Mouse (Mus musculus) activated CD4-positive, CD25-positive, alpha-beta regulatory T cell, adult 4 months (primary cell): ENCODE results near the gene Lipc. TPM values are rescaled to one million over a fixed set of nuclear protein-coding genes. Genes with fewer than 3 reads are reported as not detected.

Experiments
- ATAC-seq: one replicate; pipeline ENCODE4 v1.8.0; 2017
- polyA plus RNA-seq, 2 experiments: library from polyadenylated mRNA; unstranded; fragments of 100-300 nt; shearing (Covaris generic); gene quantifications; one replicate each; pipeline ENCODE4 v1.2.1; 2017

The Lipc gene
- polyA plus RNA-seq, 2 experiments from 2014 or later: 0.37 TPM; not detected in 1

DNA sequence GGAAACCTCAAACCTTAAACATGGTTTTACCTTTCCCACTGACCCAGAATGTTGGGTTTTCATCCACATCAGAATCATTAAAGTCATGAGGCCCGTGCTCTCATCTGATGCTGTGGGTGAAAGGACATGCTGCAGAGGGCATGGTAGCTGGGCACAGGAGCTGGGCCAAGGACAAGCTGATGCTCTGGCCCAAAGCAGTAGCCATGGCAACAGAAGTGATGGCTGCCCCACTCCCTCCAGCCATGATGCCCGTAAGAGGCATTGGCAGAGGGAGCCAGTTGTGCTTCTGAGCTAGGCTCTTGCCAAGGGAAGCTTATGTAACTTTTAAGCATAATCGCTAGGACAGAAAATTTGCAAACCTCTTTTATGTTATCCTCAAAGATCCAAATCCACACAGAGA, 2.2 kb upstream of the Lipc start:
- no peak for ATAC-seq

DNA sequence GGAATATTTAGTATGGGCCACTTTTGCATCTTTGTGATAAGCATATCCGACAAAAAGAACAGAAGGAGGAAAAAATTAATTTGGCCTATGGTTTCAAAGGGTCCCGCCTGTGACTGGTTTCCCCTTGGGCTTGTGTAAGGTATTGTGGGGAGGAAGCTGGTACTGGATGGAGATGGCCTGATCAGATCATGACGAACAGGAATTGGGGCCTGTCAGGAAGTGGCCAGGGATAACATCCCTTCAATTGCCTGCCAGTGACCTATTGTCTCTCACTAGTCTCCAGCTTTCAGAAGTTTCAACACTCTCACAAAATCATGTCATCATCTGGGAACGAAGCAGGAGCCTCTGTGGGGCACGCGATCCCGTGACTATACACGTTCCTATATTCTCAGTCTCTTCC, 2.7 kb downstream of the Lipc start:
- ATAC-seq: no peak

DNA sequence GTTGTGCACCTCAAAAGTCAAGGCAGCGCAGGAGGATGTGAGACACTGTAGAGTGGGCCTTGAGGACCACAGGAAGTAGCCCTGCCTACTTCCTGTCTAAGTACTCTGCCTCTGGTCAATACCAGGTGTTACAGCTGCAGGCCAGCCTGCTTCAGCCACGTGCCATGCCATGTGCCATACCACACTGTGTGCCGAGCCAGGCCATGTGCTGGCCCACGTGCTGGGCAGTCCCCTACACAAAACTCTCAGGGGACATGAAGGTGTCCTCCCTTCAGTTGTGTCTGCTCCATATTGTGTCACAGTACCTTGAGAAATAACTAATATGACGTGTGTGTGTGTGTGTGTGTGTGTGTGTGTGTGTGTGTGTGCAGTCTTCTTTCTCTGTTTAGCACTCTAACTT, 4.7 kb downstream of the Lipc start:
- ATAC-seq: no peak

DNA sequence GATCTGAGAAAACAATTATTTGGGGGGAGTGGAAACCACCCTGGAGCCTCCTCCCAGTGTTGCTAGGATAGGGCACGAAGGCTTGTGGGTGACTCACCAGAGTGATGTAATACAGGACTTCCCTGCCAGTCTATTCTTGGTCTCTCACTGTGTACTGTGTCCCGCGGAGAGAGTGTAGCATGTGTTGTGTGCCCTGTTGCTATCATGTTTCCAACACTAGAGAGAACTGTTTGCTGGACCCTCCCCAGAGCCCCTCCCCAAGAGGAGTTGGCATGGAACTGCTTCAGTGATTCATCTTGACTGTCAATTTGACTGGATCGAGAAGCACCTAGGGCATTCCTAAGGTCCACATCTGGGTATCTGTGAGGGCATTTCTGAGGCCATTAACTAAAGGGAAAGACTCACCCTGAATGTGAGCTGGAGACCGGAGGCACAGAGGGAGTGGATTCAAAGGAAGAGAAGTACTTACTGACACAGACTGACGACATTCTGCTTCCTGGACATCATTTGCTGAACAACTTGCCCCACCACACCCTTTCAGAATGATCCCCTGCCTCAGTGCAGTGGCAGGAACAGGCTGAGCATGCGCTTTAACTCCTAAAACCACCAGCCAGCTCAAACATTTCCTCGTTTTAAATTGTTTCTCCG, 9.2 kb downstream of the Lipc start:
- ATAC-seq: no peak

DNA sequence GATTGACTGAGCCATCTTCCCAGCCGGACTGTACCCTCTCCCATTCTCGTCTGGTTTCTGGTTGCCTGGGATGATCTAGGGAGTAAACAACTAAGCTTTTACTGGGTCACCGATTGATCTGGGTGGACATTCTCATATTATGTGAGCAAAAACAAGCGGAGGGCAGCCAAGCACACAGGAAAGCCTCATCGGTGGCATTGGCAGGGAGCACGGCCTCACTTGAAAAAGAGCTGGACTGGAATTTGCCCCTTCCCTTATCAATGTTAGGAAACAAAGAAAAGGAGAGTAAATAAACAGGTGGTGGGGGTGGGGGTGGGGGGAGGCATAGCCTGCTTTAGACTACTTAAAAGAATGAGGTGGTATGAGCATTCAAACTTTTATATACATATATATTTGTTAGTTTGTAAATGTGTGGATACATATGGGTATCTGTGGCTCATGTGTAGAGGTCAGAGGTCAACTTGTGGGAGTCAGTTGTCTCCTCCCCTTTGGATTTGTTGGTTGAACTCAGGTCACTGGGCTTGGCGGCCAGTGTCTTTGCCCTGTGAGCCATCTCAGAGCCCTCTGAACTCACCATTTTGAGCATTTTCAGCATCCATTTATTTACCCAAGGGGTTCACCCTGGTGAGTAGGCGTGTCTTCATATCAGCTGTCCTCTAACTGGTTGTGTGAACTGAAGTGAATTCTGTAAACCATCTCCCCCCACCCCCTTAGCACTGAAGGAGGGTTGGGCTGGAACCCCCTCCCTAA, 12.1 kb downstream of the Lipc start:
- no peak for ATAC-seq

DNA sequence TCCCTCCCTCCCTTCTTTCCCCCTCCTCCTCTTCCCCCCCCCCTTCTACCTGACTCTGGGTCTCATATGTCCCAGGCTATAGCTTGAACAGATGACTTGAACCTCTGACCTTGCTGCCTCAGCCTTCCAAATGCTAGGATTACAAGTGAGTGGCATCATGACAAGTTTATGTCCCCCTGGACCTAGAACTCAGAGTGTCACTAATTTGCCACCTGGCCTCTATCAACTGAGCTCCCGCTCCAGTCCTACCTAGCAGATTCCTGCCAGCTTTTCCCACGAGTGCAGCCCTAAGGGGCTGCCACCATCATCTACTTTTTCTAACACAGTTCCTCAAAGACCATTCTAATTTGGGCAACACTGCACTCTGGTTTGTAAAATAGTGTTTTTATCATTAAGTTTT, 13.2 kb downstream of the Lipc start:
- no peak for ATAC-seq

DNA sequence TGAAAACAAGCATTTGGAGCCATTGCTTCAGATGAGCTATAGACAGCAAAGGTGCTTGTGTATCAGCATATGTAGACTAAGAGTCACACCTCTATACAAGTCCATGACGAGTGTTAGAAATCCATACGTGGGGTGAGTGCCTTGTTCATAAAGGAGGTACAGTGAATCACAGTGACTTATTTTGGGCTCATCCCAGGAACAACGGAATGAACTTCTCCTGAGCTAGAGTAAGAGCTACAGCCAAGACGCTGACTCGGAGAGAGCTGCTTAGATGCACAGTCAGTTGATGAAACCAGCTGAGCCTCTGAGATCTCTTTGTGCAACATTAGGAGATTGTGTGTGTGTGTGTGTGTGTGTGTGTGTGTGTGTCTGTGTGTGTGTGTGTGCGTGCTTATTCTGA, 13.9 kb downstream of the Lipc start:
- no peak for ATAC-seq

DNA sequence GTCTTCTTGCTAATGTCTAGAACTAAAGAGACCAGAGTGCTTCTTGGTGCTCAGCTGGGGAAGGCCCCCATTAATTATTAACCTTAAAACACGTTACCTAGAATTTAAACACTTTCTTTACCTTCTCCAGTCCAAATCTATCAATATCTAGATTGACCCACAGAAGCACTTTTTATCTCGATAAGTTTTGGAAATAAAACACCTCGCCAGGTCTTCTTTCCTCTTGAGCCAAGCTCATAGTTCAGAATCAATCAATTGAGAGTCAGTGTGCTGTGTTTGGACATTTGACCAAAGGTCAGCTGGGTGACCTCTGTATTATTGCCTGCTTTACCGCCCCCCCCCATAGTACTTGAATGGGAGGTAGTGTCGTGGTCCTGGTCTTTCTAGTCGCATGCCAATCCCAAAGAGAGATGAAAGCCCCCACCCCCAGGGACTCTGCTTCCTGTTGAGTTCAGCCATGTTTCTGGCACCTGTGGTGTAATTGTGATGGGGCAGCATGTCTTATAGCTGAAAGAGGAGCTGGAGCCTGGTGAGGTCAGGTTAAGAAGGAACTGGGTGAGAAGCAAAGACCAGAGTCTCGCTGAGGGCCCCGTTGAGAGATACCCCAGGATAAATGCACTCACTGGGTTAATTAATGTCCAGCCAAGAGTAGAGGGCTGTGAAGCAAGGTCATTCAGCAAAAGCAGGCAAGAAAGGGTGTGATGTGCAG, 17.3 kb downstream of the Lipc start:
- no peak for ATAC-seq

DNA sequence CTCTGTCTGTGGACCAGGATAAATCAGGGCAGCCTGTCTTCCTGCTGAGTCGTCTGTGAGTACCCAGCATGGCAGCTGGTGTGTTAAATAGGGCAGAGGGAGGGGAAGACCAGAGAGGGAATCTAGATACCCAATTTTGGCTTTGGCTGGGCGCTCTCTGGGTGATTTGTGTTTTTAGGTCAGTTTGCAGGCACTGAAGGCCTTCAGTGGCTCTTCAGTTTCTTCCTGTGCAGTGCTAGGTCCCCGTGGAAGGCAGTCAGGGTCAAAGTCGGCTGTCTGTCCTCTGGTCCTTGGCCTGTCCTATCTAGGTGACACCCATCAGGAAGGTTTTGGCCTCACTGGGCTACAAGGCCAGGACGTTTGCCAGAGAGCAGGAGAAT, 21.4 kb downstream of the Lipc start:
- ATAC-seq: no peak

DNA sequence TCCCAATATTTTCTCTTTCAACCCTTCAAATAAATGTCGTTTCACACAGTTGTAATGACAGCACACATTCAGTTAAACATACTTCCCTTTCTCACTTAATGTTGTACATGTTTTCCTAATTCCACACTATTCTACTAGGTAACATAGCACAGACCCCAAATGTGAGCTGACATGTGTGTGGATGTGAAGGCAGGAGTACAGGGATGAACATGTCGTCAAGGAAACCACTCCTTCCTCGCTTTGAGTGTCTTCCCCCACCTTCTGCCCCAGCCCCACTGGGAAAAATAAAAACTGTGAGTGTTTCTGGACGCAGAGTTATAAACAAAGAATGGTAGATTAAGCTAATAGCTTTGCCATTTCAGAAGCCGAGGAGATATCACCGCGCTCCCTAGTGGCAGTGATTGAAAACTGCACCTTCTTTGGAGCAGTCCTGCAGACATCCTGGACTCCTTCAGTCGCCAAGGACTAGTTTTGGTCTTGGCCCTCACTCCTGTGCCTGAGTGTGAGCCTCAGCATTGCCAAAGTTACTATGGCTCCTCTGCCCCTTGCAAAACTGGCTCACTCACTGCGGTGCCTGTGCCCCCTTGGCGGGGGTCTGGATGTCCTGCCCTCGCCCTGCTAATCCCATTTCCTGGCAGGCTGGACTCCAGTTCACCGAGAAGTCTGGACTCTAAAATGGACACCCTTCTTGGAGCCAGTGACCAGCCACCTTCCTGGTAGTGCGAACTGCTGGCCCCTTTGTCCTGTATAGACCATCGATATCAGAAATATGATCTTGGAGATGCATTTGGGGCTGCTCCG, 22.0 kb downstream of the Lipc start:
- ATAC-seq: no peak

DNA sequence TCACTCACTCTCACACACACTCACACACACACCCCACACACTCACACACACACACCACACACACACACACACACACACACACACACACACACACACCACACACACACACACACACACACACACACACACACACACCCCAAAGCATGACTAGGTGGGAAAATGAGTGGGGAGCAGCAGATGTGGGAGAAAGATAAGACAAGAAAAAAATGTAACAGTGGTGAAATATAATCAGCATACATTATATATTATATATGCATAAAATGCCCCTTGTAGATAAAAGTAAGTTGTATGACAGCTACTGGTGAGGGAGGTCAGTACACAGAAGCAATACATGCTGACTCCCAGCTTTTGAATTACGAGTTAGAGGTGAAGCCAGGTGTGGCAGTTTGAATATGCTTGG, 23.6 kb downstream of the Lipc start:
- ATAC-seq: no peak

DNA sequence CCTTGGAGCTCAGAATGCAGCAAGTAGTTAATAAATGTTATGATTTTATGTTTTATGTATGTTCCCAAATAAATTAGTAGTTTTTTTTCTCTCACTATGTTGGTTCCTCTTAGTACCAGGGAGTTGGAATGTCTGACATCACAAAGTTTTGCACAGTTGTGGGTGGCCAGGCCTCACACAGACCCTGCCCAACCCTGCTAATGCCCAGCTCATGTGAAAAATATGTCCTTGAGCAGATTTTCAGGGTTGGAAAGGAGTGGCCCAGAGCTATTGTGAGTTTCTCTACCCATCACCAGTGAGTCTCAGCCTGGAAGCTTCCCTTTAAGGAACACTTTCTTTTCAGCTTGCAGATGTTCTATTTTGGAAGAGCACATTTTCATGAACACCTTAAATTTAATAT, 24.3 kb downstream of the Lipc start:
- ATAC-seq: no peak

DNA sequence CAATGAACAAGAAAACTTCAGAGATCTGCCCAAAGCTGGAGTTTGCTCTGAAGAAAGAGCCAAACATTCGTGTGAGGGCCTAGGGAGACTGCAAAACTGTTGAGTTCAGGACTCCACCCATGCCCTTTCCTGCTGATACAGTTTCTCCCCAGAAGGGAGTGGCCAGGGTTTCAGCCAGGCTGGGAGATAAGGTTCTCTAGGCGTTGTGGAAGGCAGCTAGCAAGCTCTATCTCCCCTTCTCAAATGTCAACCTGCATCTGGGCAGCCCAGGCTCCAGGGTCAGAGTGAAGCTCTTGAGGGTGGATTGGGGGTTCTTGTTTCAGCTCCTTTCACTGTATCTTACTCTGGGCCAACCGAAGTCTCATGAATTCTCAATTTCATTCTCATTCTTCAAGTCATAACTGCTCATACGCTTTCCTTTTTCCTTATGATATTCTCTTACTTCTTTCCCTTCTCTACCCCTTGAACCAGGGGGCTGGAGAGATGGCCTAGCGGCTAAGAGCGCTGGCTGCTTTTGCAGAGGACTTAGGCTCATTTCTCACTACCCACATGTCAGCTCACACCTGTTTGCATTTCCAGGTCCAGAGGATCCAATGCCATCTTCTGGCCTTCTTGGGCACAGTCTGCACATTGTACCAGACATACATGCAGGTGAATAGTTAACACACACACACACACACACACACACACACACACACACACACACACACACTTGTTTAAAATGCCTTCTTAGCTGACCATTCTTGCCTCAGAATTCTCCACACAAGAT, 25.0 kb downstream of the Lipc start:
- ATAC-seq: no peak

DNA sequence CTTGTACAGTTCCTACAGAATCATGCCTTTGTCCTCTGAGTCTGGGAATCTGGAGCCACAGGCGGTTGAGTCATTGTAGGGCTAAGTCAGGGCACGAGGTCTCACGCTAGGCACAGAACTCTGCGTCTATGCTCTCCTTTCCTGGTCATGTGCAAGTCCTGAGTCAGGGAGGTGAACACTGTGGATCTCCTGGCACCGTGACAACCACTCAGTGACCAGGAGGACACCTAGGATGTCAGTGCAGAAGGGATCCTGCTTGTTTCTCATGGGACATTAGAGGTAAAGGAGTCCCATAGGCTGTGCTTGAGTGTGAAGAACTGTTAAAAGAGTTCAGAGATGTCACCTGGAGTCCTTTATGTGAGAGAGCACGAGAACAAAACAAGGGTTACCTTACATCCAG, 26.8 kb downstream of the Lipc start:
- no peak for ATAC-seq

DNA sequence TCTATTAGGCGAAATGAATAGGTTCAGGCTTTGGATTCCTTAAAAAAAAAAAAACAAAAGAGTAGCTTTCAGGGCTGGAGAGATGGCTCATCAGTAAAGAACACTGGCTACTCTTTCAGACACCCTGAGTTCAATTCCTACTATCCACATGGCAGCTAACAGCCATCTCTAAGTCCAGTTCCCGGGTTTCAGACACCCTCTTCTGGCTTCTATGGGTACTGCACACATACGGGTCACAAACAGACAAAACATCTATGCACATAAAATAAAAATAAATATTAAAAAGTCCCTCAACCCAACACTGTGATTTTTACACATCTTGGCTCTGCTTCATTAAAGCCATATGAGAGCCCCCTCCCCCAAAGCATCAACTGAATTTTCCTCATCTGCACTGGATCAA, 27.3 kb downstream of the Lipc start:
- ATAC-seq: no peak

DNA sequence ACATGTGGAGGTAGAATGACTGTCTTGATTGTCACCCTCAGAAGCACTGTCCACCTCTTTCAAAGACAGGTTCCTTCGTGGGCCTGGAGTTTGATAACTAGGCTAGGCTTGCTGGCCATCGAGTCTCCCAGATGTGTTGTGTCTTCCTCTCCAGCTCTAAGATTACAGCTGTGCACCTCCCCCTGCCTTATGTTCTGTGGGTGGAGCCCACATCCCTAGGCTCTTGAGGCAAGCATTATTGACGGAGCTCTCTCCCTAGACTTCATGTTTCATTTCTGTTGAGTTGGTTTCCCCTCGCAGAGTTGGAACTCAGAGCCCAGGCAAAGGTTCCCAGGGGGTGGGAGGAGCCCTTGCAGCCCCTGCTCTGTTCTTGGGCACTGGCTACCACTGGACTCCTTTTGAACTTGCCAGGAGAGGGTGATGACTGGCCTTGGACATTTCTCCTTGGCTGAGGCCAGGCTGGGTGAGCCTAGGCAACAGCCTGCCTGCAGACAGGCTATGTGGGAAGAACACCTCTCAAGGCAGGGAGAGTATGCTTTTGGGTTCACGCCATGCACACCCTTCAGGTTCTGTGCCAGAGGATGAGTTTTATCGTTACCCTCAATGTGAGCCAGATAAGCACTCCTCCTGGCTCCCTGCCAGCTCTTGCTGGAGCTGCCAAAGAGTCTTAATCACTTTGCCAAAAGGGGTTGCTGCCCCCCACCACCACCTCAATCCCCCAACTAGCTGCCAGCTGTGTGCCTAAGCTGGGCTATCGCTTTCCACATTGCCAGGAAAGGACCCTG, 30.1 kb downstream of the Lipc start:
- ATAC-seq: no peak

DNA sequence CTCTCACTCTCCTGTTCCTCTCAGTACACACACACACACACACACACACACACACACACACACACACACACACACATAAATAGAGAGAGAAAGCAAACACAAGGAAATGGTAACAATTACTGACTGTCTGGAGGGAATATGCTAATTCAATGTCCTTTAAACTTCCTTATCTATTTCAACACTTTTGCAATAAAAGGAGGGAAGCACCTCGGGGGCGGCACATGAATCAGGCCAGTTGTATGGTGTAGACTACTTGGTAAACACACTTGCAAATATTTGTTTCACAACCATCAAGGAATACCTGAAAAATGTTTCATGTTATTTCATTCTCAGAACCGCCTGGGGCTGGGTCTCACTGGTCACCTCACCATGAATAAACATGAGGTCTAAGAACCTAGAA, 30.9 kb downstream of the Lipc start:
- ATAC-seq: no peak

DNA sequence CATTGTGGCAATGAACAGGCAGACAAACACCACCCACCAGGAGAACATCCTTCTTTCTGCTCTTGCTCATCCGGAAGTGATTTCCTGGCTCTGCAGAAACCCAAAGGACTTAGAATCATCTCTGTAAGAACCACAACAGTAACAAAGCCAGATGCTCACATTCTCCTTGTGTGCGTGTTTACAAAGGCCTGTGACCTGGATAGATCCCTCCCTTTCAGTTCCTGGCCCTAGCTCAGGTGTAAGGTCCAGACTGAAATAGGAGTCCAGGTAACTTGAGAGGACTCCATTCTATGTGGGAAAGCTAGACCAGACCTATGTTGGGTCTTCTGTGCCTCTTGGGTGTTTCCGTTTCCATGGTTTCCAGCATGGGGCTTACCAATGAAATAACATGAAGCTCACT, 32.8 kb downstream of the Lipc start:
- ATAC-seq: no peak

DNA sequence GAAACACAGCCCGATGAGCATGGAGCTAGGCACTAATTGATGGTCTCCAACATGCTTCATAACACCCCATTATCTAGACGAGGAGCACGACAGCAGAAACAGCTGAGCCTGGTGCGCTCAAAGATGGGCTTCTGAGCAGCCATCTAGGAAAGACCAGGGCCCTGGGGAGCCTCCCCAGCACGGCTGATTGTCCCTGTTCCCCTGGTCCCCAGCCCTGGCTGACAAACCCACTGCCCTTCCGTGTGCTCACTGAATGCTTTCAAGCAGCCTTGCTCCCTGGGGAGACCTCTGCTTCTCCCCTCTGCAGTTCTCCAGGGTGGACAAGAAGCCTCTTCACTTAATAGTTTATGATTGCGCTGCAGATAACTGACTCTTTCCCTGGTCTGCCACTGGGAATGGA, 35.5 kb downstream of the Lipc start:
- ATAC-seq: no peak

DNA sequence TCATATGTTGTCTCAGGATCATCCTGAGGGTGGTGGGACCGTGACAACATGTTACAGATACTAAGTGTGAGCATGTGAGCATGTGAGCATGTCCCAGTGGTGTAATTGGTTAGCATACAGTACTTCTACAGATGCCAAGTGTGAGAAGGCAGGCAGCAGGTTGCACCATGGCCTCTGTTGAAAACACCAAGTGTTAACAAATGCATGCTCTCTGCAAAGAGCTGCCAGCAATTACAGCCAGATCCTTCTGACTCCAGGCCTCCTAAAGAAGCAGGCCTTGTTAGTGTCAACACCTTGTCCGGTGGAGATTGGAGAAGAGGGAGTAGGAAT, 36.7 kb downstream of the Lipc start:
- no peak for ATAC-seq

DNA sequence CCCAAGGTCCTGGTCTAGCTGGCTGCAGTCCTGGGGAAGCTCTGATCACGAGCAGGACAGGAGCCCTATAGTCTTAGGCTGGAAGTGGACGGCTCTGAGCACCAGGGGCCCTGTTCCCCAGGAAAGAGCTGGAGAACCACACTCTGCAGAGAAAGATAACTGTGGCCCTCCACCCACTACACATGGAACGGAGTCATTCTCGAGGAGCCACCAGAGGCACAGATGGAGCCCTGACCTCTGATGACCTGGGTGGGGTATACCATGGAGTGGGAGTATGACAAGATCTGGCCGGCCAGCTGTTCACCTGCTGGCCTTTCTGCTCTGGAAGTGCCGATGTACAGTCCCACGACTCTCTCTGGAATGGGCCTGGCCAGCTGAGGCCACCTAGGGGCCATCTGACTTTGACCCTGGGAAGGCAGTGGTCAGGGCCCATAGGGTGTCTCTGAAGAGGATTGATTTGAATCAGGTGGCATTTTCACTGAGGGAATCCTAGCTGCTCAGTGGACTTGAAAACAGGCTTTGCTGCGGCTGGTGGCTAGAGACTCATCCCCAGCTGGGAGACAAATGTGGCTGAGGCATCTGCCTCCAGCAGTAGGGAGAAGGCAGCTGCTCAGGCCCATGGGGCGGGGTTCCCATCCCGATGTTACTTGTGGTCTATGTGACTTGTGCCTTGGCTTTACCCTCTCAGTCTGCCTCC, 37.2 kb downstream of the Lipc start:
- ATAC-seq: no peak
